Mouse (Mus musculus) neural tube, embryonic 15.5 days (tissue): Measurements from ENCODE around the gene Rnf39. TPM values are rescaled to one million over a fixed set of nuclear protein-coding genes. Genes with fewer than 3 reads are reported as not detected.

Experiments
- ATAC-seq: fragments of 200-750 bp; cut with Nextera tagmentation; 2 replicates; pipeline ENCODE4 v1.8.0; 2017; ENCODE audit warnings: mild to moderate bottlenecking, moderate TSS enrichment, moderate library complexity; ENCODE audit not compliant: low FRiP score
- H3K27ac ChIP-seq: fragments of 300-500 bp; sonication (generic); replicated peaks from 2 replicates; pipeline ENCODE4 v1.5.1; 2015; ENCODE audit warnings: mild to moderate bottlenecking, inconsistent platforms
- H3K27me3 ChIP-seq: fragments of 300-500 bp; sonication (generic); replicated peaks from 2 replicates; pipeline ENCODE4 v1.6.1; 2015; ENCODE audit warnings: inconsistent platforms
- H3K36me3 ChIP-seq: fragments of 300-500 bp; sonication (generic); 2 replicates; pipeline ENCODE4 v1.6.1; 2015; ENCODE audit warnings: inconsistent platforms
- H3K4me1 ChIP-seq: fragments of 300-500 bp; sonication (generic); 2 replicates; pipeline ENCODE4 v1.6.1; 2015; ENCODE audit warnings: inconsistent platforms
- H3K4me2 ChIP-seq: fragments of 300-500 bp; sonication (generic); 2 replicates; pipeline ENCODE4 v1.6.1; 2015; ENCODE audit warnings: inconsistent platforms, mild to moderate bottlenecking, moderate library complexity
- H3K4me3 ChIP-seq: fragments of 300-500 bp; sonication (generic); replicated peaks from 2 replicates; pipeline ENCODE4 v1.5.1; 2015; ENCODE audit warnings: mild to moderate bottlenecking, inconsistent platforms
- H3K9ac ChIP-seq: fragments of 300-500 bp; sonication (generic); replicated peaks from 2 replicates; pipeline ENCODE4 v1.6.1; 2015; ENCODE audit warnings: mild to moderate bottlenecking, inconsistent platforms
- H3K9me3 ChIP-seq: fragments of 300-500 bp; sonication (generic); replicated peaks from 2 replicates; pipeline ENCODE4 v1.6.1; 2016; ENCODE audit warnings: inconsistent platforms
- WGBS: fragments of 180-500 bp; shearing (Covaris S2); methylation state at CpG from one replicate; pipeline ENCODE4 v1.1.7; 2015; ENCODE audit warnings: mixed read lengths; 5-methylcytosine and 5-hydroxymethylcytosine counted together
- polyA plus RNA-seq: library from polyadenylated mRNA; unstranded; fragments of >200 nt; fragmentation: Nextera tagmentation; extraction: Ambion mirVana; gene quantifications from 2 replicates; pipeline ENCODE4 v1.2.1, GENCODE M21; 2015

Gene Rnf39
- polyA plus RNA-seq, 1 experiment from 2014 or later: 1.9 TPM

DNA sequence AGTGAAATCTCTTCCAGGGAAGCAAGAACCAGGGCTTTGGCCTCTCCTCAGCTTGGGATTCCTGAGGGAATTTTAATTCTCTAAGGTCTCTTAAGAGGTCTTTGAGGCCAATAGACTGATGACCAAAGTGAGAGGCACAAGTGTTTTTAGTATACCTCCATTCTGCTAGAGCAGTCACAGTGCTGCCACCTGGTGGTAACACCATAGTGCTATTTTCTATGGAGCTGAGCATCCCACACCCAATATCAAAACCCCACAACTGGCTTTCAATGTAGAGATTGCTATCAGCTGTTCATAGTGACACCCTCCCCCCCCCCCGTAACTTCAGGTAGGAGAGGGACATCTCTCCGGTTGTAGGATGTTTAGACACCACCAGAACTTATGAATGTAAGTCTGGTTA, 28.6 kb upstream of the Rnf39 start:
- Histone ChIP-seq H3K4me3 (no peak overlapping the region), H3K27ac (no peak overlapping the region), H3K4me2 (no peak overlapping the region), H3K36me3 (no peaks in the 10 kb centered on the region), H3K9me3 (no peaks in the 10 kb centered on the region), H3K4me1 (no peaks in the 10 kb centered on the region), H3K9ac (no peak overlapping the region), H3K27me3 (no peaks in the 10 kb centered on the region)
- WGBS: 18% methylated on average over 2 of the region's 2 CpGs
- no peak for ATAC-seq

DNA sequence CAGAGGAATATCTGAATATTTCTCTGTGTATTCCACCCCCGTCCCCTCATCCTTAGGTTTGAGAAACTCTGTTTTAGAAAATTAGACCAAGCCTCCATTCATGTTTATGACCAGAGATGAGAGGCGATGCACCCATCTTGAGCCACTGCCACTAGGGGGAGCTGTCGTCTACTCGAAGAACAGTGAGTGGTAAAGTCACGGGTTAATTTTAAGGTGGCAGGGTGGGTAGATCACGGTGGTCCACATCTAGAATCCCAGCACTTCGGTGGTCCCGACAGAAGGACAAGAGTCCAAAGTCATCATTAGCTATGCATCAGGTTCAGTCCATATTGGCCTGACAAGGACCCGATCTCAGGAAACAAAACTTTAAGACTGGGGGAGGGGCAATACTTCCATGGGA, 27.6 kb upstream of the Rnf39 start:
- no peak for ATAC-seq
- WGBS: 14% methylated on average over 9 of the region's 9 CpGs

DNA sequence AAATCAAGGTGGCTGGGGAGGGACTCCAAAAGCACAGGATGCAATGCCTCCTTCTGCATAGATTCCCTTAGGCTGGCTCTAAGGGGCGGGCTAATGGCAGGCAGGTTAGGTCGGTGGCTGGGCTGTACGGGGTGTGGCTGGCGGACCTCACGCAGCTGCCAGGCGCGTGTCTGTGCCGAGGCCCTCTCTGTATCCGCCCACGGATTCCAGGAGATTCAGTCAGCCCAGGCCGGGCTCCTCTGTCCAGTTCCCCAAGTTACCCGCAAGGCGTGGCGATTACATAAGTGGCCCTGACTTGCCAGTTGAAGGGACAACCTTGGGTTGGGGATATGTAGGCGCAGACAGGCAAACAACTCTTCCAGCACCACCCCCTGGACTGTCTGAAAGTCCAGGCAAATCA, 22.5 kb upstream of the Rnf39 start:
- Histone ChIP-seq H3K27ac (no peak overlapping the region), H3K27me3 (no peaks in the 10 kb centered on the region), H3K4me3 (no peak overlapping the region), H3K9me3 (no peaks in the 10 kb centered on the region), H3K4me1 (no peaks in the 10 kb centered on the region), H3K4me2 (no peak overlapping the region), H3K9ac (no peak overlapping the region), H3K36me3 (no peaks in the 10 kb centered on the region)
- 58% methylated on average over 15 of the region's 15 CpGs for WGBS
- ATAC-seq: no peak

More for the DNA sequence above, 27.6 kb upstream of the Rnf39 start:
- Histone ChIP-seq H3K9me3 (no peaks in the 10 kb centered on the region), H3K9ac (no peak overlapping the region), H3K27me3 (no peaks in the 10 kb centered on the region), H3K4me3 (no peak overlapping the region), H3K4me2 (no peak overlapping the region), H3K4me1 (no peaks in the 10 kb centered on the region), H3K27ac (no peak overlapping the region), H3K36me3 (no peaks in the 10 kb centered on the region)

DNA sequence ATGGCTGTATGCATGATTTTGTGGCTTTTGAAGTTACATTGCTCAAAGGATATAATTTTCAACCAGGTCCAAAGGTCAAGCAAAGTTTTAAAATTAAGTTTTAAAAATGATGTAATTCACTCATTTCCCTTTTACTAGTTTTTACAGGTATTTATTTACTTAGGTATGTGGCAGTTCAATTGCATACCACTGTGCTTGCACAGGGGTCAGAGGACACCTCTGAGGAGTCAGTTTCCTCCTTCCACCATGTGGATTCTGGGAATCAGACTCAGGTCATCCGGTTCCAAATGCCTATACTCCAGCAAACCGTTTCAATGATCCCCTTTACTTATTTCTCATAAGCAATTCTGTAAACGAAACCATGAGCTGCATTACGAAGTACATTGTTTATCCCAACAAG, 20.0 kb upstream of the Rnf39 start:
- no peaks in the 10 kb centered on the region for H3K4me1 ChIP-seq
- WGBS: 89% methylated on average over 4 of the region's 4 CpGs

DNA sequence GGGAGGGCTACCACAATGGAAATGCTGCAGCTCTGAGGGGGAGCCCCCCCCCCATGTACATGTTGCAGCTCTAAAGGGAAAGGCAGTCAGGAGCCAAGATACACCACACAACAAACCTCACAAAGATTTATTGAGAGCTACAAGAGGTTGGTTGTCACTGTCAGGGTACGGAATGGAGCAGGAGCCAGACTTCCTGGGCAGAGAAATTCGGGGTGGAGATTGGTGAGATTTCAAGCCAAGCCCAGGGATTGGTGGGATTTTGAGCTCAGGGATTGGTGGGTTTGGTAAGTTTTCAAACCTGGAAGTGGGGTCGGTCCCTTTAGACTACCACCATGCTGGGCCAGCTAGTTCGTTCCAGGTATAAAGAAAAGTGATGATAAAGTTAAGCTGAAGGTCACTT, 19.2 kb upstream of the Rnf39 start:
- Histone ChIP-seq H3K4me3 (no peak overlapping the region), H3K9ac (no peak overlapping the region), H3K4me2 (no peak overlapping the region), H3K27me3 (no peaks in the 10 kb centered on the region), H3K4me1 (no peaks in the 10 kb centered on the region), H3K36me3 (no peaks in the 10 kb centered on the region), H3K27ac (no peak overlapping the region), H3K9me3 (no peaks in the 10 kb centered on the region)
- no peak for ATAC-seq
- WGBS: 67% methylated on average over 4 of the region's 4 CpGs

More for the DNA sequence above, 20.0 kb upstream of the Rnf39 start:
- no peaks in the 10 kb centered on the region for H3K27me3 ChIP-seq
- H3K9me3 ChIP-seq: no peaks in the 10 kb centered on the region
- no peak overlapping the region for H3K9ac ChIP-seq
- no peak overlapping the region for H3K27ac ChIP-seq
- H3K4me2 ChIP-seq: no peak overlapping the region
- H3K36me3 ChIP-seq: no peaks in the 10 kb centered on the region
- no peak for ATAC-seq
- no peak overlapping the region for H3K4me3 ChIP-seq

DNA sequence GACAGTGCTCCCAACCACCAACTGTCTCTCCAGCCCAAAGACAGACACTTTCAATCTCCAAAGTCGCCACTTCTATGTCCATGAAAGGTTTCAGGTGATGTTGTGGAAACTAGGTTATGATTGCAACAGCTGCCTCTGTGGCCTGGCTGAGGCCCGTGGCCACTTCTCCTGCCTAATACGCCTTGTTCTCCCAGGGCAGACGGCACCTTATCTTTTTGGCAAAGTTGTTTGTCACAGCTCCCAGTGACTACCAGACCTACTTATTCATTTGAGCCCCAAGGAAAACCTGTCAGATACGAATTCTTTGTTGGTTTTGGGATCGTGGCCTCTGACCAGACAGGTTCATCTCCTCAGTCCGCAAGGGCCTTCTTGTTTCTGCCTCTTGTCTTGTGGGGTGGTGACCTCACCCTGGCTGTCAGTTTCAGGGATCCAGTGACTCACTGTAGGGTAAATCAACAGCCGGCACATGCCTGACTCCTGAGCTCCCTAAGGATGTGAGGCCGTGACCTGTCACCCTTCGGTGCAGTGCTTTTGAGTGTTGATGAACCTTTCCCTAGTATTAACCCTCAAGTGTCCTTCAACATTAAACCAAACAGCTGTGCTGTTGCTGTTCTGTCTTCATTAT, 15.1 kb upstream of the Rnf39 start:
- no peak overlapping the region for H3K27ac ChIP-seq
- H3K27me3 ChIP-seq: no peaks in the 10 kb centered on the region
- H3K36me3 ChIP-seq: no peaks in the 10 kb centered on the region
- H3K4me3 ChIP-seq: no peak overlapping the region
- H3K9me3 ChIP-seq: no peaks in the 10 kb centered on the region
- H3K4me2 ChIP-seq: no peak overlapping the region
- no peaks in the 10 kb centered on the region for H3K4me1 ChIP-seq
- ATAC-seq: no peak
- H3K9ac ChIP-seq: no peak overlapping the region
- 71% methylated on average over 10 of the region's 10 CpGs for WGBS

DNA sequence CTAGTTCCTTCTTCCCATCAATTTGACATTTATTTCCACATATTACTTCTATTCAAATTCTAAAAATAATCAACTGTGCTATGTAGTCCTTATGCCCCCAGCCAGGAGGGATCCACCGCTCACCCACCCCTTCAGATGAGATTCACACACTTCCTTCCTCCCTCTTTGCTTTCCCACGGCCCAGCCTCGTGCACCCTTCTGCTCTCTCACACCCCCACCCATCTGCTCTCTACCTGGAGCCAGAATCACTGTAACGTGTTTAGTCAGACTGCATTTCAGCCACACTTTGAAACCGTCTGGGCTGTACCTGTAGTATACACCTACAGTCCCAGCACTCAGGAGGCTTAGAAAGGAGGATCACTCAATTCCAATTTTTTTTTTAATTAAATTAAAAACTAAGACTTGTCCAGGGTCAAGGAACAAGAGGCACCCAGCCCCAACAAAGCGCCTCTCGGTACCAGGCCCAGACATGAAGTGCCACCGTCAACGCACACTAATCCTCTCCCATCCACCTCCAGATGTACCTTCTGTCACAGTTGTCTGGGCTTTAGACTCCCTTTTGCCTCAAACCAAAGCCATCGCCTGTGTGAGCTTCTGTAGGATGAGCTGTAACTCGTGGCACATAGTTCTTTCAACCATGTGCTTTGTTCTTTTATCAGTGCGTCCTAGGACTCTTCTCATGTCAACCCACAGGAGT, 13.3 kb upstream of the Rnf39 start:
- no peak overlapping the region for H3K27ac ChIP-seq
- 75% methylated on average over 12 of the region's 12 CpGs for WGBS
- no peak overlapping the region for H3K9ac ChIP-seq

DNA sequence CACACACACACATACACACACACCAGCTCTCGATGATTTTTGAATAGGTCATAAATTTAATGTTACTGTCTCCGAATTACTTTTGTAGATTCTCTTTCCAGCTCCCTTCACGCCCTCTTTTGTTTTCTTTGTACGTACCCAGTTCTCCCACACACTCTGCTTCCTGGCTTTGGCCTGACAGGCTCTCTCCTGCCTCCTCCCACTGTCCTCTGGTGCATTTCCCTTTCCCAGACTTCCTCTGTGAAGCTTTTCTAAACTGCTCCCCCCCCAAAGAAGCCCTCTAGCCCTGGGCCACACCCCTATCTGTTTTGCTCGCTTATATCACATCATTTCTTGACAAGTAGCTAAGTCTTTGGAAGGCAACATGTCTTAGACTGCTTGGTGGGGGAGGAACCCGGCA, 12.5 kb upstream of the Rnf39 start:
- 55% methylated on average over 6 of the region's 6 CpGs for WGBS
- no peak overlapping the region for H3K4me2 ChIP-seq
- no peaks in the 10 kb centered on the region for H3K27me3 ChIP-seq
- ATAC-seq: no peak
- H3K4me1 ChIP-seq: no peaks in the 10 kb centered on the region
- no peak overlapping the region for H3K9ac ChIP-seq
- no peak overlapping the region for H3K4me3 ChIP-seq
- no peaks in the 10 kb centered on the region for H3K36me3 ChIP-seq
- H3K27ac ChIP-seq: no peak overlapping the region
- H3K9me3 ChIP-seq: no peaks in the 10 kb centered on the region

More for the DNA sequence above, 13.3 kb upstream of the Rnf39 start:
- H3K4me3 ChIP-seq: no peak overlapping the region
- H3K4me1 ChIP-seq: no peaks in the 10 kb centered on the region
- H3K9me3 ChIP-seq: no peaks in the 10 kb centered on the region
- H3K27me3 ChIP-seq: no peaks in the 10 kb centered on the region
- H3K36me3 ChIP-seq: no peaks in the 10 kb centered on the region
- ATAC-seq: no peak
- H3K4me2 ChIP-seq: no peak overlapping the region

DNA sequence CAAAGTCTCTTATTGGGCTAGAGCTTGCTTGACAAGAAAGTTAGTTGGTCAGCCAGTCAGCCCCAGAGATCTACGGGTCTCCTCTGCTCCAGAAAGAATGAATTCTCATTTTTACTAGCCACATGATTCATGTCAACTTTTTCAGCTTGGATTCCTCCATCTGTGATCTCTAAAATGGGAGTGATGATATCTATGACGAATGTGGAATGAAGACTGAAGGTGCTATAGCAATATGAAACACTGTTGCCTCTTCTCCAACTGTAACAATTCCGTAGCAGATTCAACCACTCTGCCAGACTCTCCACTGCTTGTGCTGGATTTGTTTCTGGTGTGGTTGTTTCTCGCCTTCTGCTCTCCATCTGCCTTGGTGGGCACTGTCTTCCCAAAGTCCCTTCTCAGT, 11.6 kb upstream of the Rnf39 start:
- Histone ChIP-seq H3K4me1 (no peaks in the 10 kb centered on the region), H3K36me3 (no peaks in the 10 kb centered on the region), H3K27me3 (no peaks in the 10 kb centered on the region), H3K27ac (no peak overlapping the region), H3K4me2 (no peak overlapping the region), H3K9ac (no peak overlapping the region), H3K9me3 (no peaks in the 10 kb centered on the region), H3K4me3 (no peak overlapping the region)
- 88% methylated on average over 4 of the region's 4 CpGs for WGBS
- no peak for ATAC-seq

DNA sequence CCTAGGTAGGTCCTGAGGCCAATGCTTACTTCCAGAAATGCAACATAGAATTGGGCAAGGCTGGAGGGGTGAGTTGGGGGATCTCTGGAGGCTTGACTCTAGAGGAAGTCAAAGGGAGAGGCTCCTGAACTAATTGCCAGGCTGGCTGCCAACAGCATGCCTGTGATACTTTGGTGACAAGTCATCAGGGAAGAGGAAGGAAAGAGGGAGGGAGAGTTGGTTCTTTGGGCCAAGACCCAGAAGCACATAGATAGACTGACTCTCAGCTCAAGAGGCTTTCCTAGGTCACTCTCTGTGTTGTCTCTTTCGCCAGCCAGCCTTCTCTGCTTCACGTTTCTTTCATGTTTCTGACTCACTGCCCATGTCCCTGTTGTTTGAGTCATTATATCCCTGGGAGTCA, 10.9 kb upstream of the Rnf39 start:
- Histone ChIP-seq H3K27ac (no peak overlapping the region), H3K4me3 (no peak overlapping the region), H3K27me3 (0 out of 2 replicates have a peak, but pooled peaks cover 2% of the 10 kb centered on the region), H3K4me1 (no peaks in the 10 kb centered on the region), H3K4me2 (no peak overlapping the region), H3K9me3 (no peaks in the 10 kb centered on the region), H3K36me3 (no peaks in the 10 kb centered on the region), H3K9ac (no peak overlapping the region)
- WGBS: 66% methylated on average over 2 of the region's 2 CpGs
- no peak for ATAC-seq

DNA sequence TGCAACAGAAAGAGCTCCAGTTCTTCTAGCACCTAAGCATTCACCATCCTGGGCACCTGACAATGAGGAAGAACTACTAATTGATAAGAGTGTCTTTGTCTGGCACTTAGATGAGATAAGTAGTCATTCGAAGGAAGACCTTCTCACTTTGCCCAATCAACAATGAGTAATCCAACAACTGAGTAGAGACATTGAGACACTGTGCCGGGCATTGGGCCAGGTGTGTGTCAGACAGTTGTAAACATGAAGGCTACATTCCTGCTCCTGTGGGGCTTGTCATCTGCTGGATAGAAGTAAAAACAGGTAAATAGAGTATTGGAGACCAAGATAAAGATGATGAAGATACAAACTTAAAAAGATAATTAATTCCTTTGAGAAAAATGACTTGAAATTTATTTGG, 4.7 kb upstream of the Rnf39 start:
- WGBS: 85% methylated on average over 2 of the region's 2 CpGs
- no peak for ATAC-seq
- Histone ChIP-seq H3K9ac (no peak overlapping the region), H3K9me3 (no peaks in the 10 kb centered on the region), H3K4me2 (no peak overlapping the region), H3K4me1 (peaks cover 7% of the 10 kb centered on the region), H3K27me3 (peaks cover 12% of the 10 kb centered on the region), H3K36me3 (no peaks in the 10 kb centered on the region), H3K4me3 (no peak overlapping the region), H3K27ac (no peak overlapping the region)

DNA sequence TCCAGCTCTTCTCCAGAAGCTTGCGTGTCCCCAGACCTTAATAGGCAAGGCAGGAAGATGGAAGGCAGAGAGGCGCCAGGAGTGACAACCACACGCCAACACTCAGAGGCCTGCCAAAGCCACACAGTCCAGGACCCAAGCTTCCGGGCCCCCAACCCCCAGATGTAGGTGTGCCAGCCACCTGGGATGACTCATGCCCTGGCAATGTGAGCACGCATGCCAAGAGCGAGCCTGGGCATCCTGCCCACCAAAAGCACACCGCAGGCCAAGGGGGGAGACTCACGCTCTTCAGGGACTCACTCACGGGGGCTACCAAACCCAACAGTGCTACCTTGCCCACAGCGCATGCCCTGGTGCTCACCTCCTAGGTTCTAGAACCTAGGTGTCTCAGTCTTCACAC, 327 bp upstream of the Rnf39 start:
- Histone ChIP-seq H3K36me3 (no peaks in the 10 kb centered on the region), H3K27ac (no peak overlapping the region), H3K9me3 (no peaks in the 10 kb centered on the region), H3K9ac (no peak overlapping the region), H3K27me3 (peaks cover 34% of the 10 kb centered on the region), H3K4me3 (peak overlapping the region; percentile 43), H3K4me2 (peak overlapping the region; percentile 80), H3K4me1 (peaks cover 32% of the 10 kb centered on the region)
- ATAC-seq: no peak
- WGBS: 63% methylated on average over 10 of the region's 10 CpGs
